Mouse (Mus musculus) spleen, adult 10 weeks (tissue): ENCODE measurements around the gene Olfr1442. TPM values are rescaled to one million over a fixed set of nuclear protein-coding genes. Genes with fewer than 3 reads are reported as not detected.

ENCODE experiments used
- polyA plus RNA-seq: library from polyadenylated mRNA; stranded (reverse); fragments of 350-450 nt; fragmentation: Illumina TruSeq; extraction: RNeasy Lipid Tissue Mini Kit (QIAGEN cat#74804); gene quantifications from one replicate; pipeline ENCODE4 v1.2.3, GENCODE M21; 2015; ENCODE audit warnings: low replicate concordance; ENCODE audit not compliant: insufficient read depth

Olfr1442 gene
- polyA plus RNA-seq = not detected

GRCm38 (mm10) chr19:12670139-12670538, at the start of gene Olfr1442:
TSS of gene Olfr1442 (plus strand) at chr19:12670439.

GRCm38 (mm10) chr19:12633176-12633575, 37.1 kb upstream of the Olfr1442 start, which contains the start of gene Glyat:
TSS of gene Glyat (plus strand) at chr19:12633308.

DNA sequence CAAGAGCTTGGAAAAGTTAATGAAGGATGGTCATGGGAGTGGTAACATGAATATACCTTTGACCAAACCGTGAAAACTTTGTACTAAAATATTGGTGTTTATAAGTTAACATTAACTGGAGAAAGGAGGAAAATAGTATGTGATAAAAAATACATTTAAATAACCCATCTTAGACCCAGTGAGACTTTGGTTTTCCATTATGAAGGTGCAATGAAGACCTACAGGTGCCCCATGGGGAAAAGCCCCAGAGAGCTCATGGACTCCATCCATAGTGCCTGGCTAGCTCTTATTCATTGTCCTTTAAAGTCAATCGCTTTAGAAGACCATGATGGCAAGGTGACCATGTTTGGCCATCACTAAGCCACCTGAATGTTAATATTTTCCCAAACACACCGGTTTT, 7.6 kb downstream of the Olfr1442 start, which contains the start of gene Olfr1443:
Olfr1443 (plus strand) TSS at position 301 of the 400 bp plus-strand sequence.

DNA sequence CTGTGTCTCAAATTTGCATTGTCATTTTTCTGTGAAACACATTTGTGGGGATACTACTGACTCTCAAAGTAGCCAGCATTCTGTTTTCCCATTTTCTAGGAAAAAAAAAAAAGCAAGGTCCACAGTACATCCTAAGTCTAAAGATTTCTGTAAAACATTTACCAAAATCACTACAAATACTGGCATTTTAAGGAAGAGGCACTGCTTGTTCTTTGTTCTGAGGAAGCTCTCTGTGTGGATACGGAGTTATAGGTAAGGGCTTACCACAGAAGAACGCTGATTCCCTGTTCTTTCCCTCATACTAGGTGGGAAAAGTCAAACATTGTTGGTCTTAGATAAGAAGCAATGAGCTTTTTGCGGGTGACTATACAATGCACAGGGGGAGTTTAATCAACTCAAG, 25.4 kb downstream of the Olfr1442 start, which contains the start of gene Keg1:
Keg1 (plus strand) TSS at position 197 of the 400 bp plus-strand sequence.

Other genes with a start within 250 kb of the Olfr1442 start
- not detected for gene Pfpl, start 242.5 kb upstream of the Olfr1442 start, polyA plus RNA-seq
- 441 TPM for gene Mpeg1, start 209.7 kb upstream of the Olfr1442 start, polyA plus RNA-seq
- gene Dtx4, start 169.0 kb upstream of the Olfr1442 start, polyA plus RNA-seq = 11.5 TPM
- 218 TPM for gene Fam111a, start 124.7 kb upstream of the Olfr1442 start, polyA plus RNA-seq
- not detected for gene Gm4952, start 70.5 kb upstream of the Olfr1442 start, polyA plus RNA-seq
- gene Glyat, start 37.1 kb upstream of the Olfr1442 start, polyA plus RNA-seq = not detected
- gene Olfr1443, start 7.7 kb downstream of the Olfr1442 start, polyA plus RNA-seq = not detected
- not detected for gene Keg1, start 25.3 kb downstream of the Olfr1442 start, polyA plus RNA-seq
- gene Cntf, start 95.2 kb downstream of the Olfr1442 start, polyA plus RNA-seq = 3.0 TPM
- gene Zfp91, start 125.7 kb downstream of the Olfr1442 start, polyA plus RNA-seq = 89.9 TPM
- gene Lpxn, start 125.8 kb downstream of the Olfr1442 start, polyA plus RNA-seq = 86.4 TPM
- 0.37 TPM for gene Gm5244, start 176.2 kb downstream of the Olfr1442 start, polyA plus RNA-seq
- 0.65 TPM for gene Olfr1444, start 186.8 kb downstream of the Olfr1442 start, polyA plus RNA-seq
- not detected for gene Olfr1445, start 213.4 kb downstream of the Olfr1442 start, polyA plus RNA-seq
- not detected for gene Olfr1446, start 223.1 kb downstream of the Olfr1442 start, polyA plus RNA-seq
- gene Olfr1447, start 233.3 kb downstream of the Olfr1442 start, polyA plus RNA-seq = not detected